Mouse (Mus musculus): ENCODE data around the gene Cxxc4. TPM values are rescaled to one million over a fixed set of nuclear protein-coding genes. Genes with fewer than 3 reads are reported as not detected.

The Cxxc4 gene
- polyA plus RNA-seq, 1 experiment from 2014 or later, result 7.9 TPM

- DNase-seq (ENCODE audit: low spot score) (peak; percentile 70), ATAC-seq (ENCODE audit: insufficient number of reproducible peaks, low FRiP score, low TSS enrichment, low read depth) (peak; percentile 23; the same call in 1 of the 2 replicates)
- H3K36me3 ChIP-seq (ENCODE audit: control insufficient read depth, insufficient read depth, low read length), result no peaks in the 10 kb centered on the region
- 0% methylated on average over 49 of the region's 51 CpGs for WGBS
- H3K4me2 ChIP-seq (ENCODE audit: low read depth, severe bottlenecking), result peak overlapping the region; percentile 88
- H3K27me3 ChIP-seq (ENCODE audit: control insufficient read depth, insufficient read depth, low read length), result no peaks in the 10 kb centered on the region
- peak overlapping the region; percentile 54 for H3K4me3 ChIP-seq (ENCODE audit: low read depth, low read length)
- H3K27ac ChIP-seq (replicated peaks; ENCODE audit: low read depth, low read length), result peak overlapping the region; percentile 91
- H3K9me3 ChIP-seq (ENCODE audit: control insufficient read depth, low read length), result no peaks in the 10 kb centered on the region
- peaks cover 7% of the 10 kb centered on the region; the same call in 1 of the 2 replicates for H3K4me1 ChIP-seq (ENCODE audit: control insufficient read depth, insufficient read depth, low read length)
- peak overlapping the region; percentile 86 for H3K9ac ChIP-seq (ENCODE audit: low read length)
Measured at GRCm38 (mm10) chr3:134239321-134239970, 3.2 kb downstream of the Cxxc4 start.

- WGBS, result under 1% methylated on average over 45 of the region's 61 CpGs
- H3K4me1 ChIP-seq (ENCODE audit: control insufficient read depth, insufficient read depth, low read length), result peaks cover 7% of the 10 kb centered on the region; the same call in 1 of the 2 replicates
- peak overlapping the region; percentile 88 for H3K4me2 ChIP-seq (ENCODE audit: low read depth, severe bottlenecking)
- H3K27me3 ChIP-seq (ENCODE audit: control insufficient read depth, insufficient read depth, low read length), result no peaks in the 10 kb centered on the region
- H3K36me3 ChIP-seq (ENCODE audit: control insufficient read depth, insufficient read depth, low read length), result no peaks in the 10 kb centered on the region
- H3K27ac ChIP-seq (replicated peaks; ENCODE audit: low read depth, low read length), result peak overlapping the region; percentile 91
- H3K9ac ChIP-seq (ENCODE audit: low read length), result peak overlapping the region; percentile 86
- H3K9me3 ChIP-seq (ENCODE audit: control insufficient read depth, low read length), result no peaks in the 10 kb centered on the region
- ATAC-seq (ENCODE audit: insufficient number of reproducible peaks, low FRiP score, low TSS enrichment, low read depth) (0 out of 2 replicates have a peak, but pooled peaks have one; percentile 10), DNase-seq (ENCODE audit: low spot score) (peak; percentile 73)
- peak overlapping the region; percentile 54 for H3K4me3 ChIP-seq (ENCODE audit: low read depth, low read length)
Measured at GRCm38 (mm10) chr3:134239971-134240717, 3.9 kb downstream of the Cxxc4 start.

DNA sequence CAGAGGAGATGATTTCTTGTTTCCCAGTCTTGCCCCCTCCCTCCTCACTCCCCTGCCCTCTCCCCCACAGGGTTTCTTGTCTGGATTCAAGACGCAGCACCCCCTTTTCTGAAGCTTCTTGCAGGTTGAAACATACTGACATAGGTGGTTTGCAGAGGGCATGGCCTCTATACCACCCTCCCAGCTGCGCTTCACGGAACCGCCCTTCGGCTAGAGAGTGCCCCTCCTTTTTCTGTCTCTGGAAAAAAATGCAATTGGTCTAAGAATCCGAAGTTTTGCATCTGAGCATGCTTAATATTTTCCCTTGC, 4.4 kb downstream of the Cxxc4 start:
- Histone ChIP-seq H3K4me2 (ENCODE audit: low read depth, severe bottlenecking) (peak overlapping the region; percentile 88), H3K27me3 (ENCODE audit: control insufficient read depth, insufficient read depth, low read length) (no peaks in the 10 kb centered on the region), H3K4me3 (ENCODE audit: low read depth, low read length) (peak overlapping the region; percentile 54), H3K9me3 (ENCODE audit: control insufficient read depth, low read length) (no peaks in the 10 kb centered on the region), H3K4me1 (ENCODE audit: control insufficient read depth, insufficient read depth, low read length) (peaks cover 7% of the 10 kb centered on the region; the same call in 1 of the 2 replicates), H3K36me3 (ENCODE audit: control insufficient read depth, insufficient read depth, low read length) (no peaks in the 10 kb centered on the region), H3K27ac (replicated peaks; ENCODE audit: low read depth, low read length) (peak overlapping the region; percentile 91), H3K9ac (ENCODE audit: low read length) (peak overlapping the region; percentile 86; the same call in 1 of the 2 replicates)
- DNase-seq (ENCODE audit: low spot score) (peak; percentile 41), ATAC-seq (ENCODE audit: insufficient number of reproducible peaks, low FRiP score, low TSS enrichment, low read depth) (no peak)
- 12% methylated on average over 6 of the region's 6 CpGs for WGBS

DNA sequence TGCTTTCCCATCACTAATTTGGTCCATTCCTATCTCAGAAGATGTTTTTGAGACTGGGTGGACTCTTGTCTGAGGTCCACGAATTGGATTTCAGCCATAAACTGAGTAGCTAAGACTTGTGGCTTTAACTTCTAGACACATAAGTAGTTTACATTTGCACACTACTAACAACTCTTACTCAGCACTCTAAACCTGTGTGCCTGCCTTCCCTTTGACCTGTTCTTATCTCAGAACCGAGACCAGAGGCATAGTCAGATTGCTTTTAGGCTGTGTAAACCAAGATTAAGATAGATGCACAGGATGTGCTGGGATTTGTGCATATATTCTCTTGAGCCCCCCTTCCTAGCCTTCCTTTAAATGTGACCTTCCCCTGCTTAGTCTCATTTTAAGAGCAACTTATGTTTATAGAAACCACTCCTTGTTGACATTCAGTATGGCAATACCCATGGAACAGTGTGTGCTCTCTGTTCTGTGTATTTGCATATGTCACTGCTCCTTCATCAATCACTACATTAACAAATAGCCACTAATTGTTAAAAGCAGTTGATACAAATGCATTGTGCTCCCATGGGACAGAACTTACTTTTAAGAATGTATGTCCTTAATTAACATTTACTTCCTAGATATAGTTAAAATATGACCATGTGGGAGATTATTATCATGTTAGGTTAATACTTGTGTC, 7.0 kb downstream of the Cxxc4 start:
- H3K4me3 ChIP-seq (ENCODE audit: low read depth, low read length), result no peak overlapping the region
- WGBS, result 47% methylated on average over 2 of the region's 2 CpGs

GRCm38 (mm10) chr3:134243850-134244247, 7.6 kb downstream of the Cxxc4 start:
- Histone ChIP-seq H3K9ac (ENCODE audit: low read length) (no peak overlapping the region), H3K9me3 (ENCODE audit: control insufficient read depth, low read length) (no peaks in the 10 kb centered on the region)
- 39% methylated on average over 3 of the region's 3 CpGs for WGBS

More for the DNA sequence above, 7.0 kb downstream of the Cxxc4 start:
- DNase-seq (ENCODE audit: low spot score), result no peak
- Histone ChIP-seq H3K9me3 (ENCODE audit: control insufficient read depth, low read length) (no peaks in the 10 kb centered on the region), H3K4me1 (ENCODE audit: control insufficient read depth, insufficient read depth, low read length) (peaks cover 7% of the 10 kb centered on the region; the same call in 1 of the 2 replicates), H3K27ac (replicated peaks; ENCODE audit: low read depth, low read length) (no peak overlapping the region), H3K9ac (ENCODE audit: low read length) (no peak overlapping the region), H3K4me2 (ENCODE audit: low read depth, severe bottlenecking) (no peak overlapping the region), H3K36me3 (ENCODE audit: control insufficient read depth, insufficient read depth, low read length) (no peaks in the 10 kb centered on the region), H3K27me3 (ENCODE audit: control insufficient read depth, insufficient read depth, low read length) (no peaks in the 10 kb centered on the region)
- ATAC-seq (ENCODE audit: insufficient number of reproducible peaks, low FRiP score, low TSS enrichment, low read depth), result no peak

DNA sequence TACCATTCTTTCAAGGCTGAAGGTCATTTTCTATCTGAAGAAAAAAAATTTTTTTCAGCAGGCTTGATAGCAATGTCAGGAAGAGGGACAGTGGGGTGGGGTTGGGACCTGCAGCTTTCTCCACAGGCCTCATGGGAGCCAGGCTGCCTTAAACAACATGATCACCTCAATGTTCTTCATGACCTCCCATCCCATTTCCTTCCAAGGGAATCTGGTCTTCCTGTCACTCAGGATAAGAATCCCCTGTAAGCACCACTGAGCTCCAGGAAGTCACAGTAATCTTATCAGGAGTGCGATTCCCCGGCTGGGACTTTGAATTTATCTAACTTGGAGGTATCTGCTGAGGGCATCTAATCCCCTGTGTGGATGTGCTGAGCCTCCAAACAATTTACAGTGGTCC, 17.9 kb downstream of the Cxxc4 start:
- Histone ChIP-seq H3K4me1 (ENCODE audit: control insufficient read depth, insufficient read depth, low read length) (no peaks in the 10 kb centered on the region), H3K4me2 (ENCODE audit: low read depth, severe bottlenecking) (no peak overlapping the region), H3K4me3 (ENCODE audit: low read depth, low read length) (no peak overlapping the region), H3K27me3 (ENCODE audit: control insufficient read depth, insufficient read depth, low read length) (no peaks in the 10 kb centered on the region), H3K27ac (replicated peaks; ENCODE audit: low read depth, low read length) (no peak overlapping the region), H3K9ac (ENCODE audit: low read length) (no peak overlapping the region), H3K36me3 (ENCODE audit: control insufficient read depth, insufficient read depth, low read length) (no peaks in the 10 kb centered on the region), H3K9me3 (ENCODE audit: control insufficient read depth, low read length) (no peaks in the 10 kb centered on the region)
- no peak for DNase-seq (ENCODE audit: low spot score)
- 63% methylated on average over 2 of the region's 2 CpGs for WGBS
- ATAC-seq (ENCODE audit: insufficient number of reproducible peaks, low FRiP score, low TSS enrichment, low read depth), result no peak

More at GRCm38 (mm10) chr3:134243850-134244247, 7.6 kb downstream of the Cxxc4 start:
- peaks cover 3% of the 10 kb centered on the region; the same call in 1 of the 2 replicates for H3K4me1 ChIP-seq (ENCODE audit: control insufficient read depth, insufficient read depth, low read length)
- no peaks in the 10 kb centered on the region for H3K27me3 ChIP-seq (ENCODE audit: control insufficient read depth, insufficient read depth, low read length)
- no peak for DNase-seq (ENCODE audit: low spot score)
- ATAC-seq (ENCODE audit: insufficient number of reproducible peaks, low FRiP score, low TSS enrichment, low read depth), result no peak
- H3K4me2 ChIP-seq (ENCODE audit: low read depth, severe bottlenecking), result no peak overlapping the region
- no peaks in the 10 kb centered on the region for H3K36me3 ChIP-seq (ENCODE audit: control insufficient read depth, insufficient read depth, low read length)
- no peak overlapping the region for H3K4me3 ChIP-seq (ENCODE audit: low read depth, low read length)
- no peak overlapping the region for H3K27ac ChIP-seq (replicated peaks; ENCODE audit: low read depth, low read length)

DNA sequence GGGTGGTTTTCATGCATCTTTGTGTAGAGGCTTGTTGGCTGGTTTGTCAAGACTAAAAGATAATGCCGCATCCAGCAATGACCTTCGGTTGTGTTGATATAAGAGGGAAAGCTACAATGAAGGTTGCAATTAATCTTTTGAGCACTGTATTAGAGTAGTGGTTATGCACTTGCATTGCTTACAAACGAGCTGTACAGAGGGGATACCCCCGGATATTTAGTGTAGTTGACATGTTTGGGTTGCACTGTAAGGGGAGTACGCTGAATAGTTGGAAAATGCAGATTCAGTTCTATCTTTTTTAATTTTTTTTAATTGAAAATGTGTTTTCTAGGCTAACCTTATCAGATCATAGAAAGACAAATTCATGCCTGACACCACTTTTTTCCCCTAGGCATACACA, 22.4 kb downstream of the Cxxc4 start:
- Histone ChIP-seq H3K4me1 (ENCODE audit: control insufficient read depth, insufficient read depth, low read length) (no peaks in the 10 kb centered on the region), H3K27ac (replicated peaks; ENCODE audit: low read depth, low read length) (no peak overlapping the region), H3K4me3 (ENCODE audit: low read depth, low read length) (no peak overlapping the region), H3K9me3 (ENCODE audit: control insufficient read depth, low read length) (no peaks in the 10 kb centered on the region), H3K9ac (ENCODE audit: low read length) (no peak overlapping the region), H3K27me3 (ENCODE audit: control insufficient read depth, insufficient read depth, low read length) (no peaks in the 10 kb centered on the region), H3K4me2 (ENCODE audit: low read depth, severe bottlenecking) (no peak overlapping the region), H3K36me3 (ENCODE audit: control insufficient read depth, insufficient read depth, low read length) (no peaks in the 10 kb centered on the region)
- WGBS, result 89% methylated on average over 5 of the region's 5 CpGs
- no peak for ATAC-seq (ENCODE audit: insufficient number of reproducible peaks, low FRiP score, low TSS enrichment, low read depth)
- no peak for DNase-seq (ENCODE audit: low spot score)

- Histone ChIP-seq H3K4me2 (ENCODE audit: low read depth, severe bottlenecking) (no peak overlapping the region), H3K4me1 (ENCODE audit: control insufficient read depth, insufficient read depth, low read length) (no peaks in the 10 kb centered on the region), H3K27ac (replicated peaks; ENCODE audit: low read depth, low read length) (no peak overlapping the region), H3K27me3 (ENCODE audit: control insufficient read depth, insufficient read depth, low read length) (no peaks in the 10 kb centered on the region), H3K9me3 (ENCODE audit: control insufficient read depth, low read length) (no peaks in the 10 kb centered on the region), H3K36me3 (ENCODE audit: control insufficient read depth, insufficient read depth, low read length) (no peaks in the 10 kb centered on the region), H3K9ac (ENCODE audit: low read length) (no peak overlapping the region), H3K4me3 (ENCODE audit: low read depth, low read length) (no peak overlapping the region)
- 68% methylated on average over 3 of the region's 3 CpGs for WGBS
- ATAC-seq (ENCODE audit: insufficient number of reproducible peaks, low FRiP score, low TSS enrichment, low read depth) (no peak), DNase-seq (ENCODE audit: low spot score) (no peak)
Measured at GRCm38 (mm10) chr3:134259300-134259699, 23.0 kb downstream of the Cxxc4 start.
